Mouse (Mus musculus) adipocyte (in vitro differentiated cells): Measurements from ENCODE around the gene Rad21l.

Experiments used
- DNase-seq: peaks from one replicate; pipeline ENCODE4 v3.0.0-alpha.2; 2016; ENCODE audit warnings: low spot score

Gene Rad21l

GRCm38 (mm10) chr2:151668433-151668832, at the start of gene Rad21l:
Gene Rad21l, minus strand, starts transcription at chr2:151668533.
- no peak for DNase-seq

- no peak for DNase-seq
Measured at GRCm38 (mm10) chr2:151716318-151717055, 48.2 kb upstream of the Rad21l start.

GRCm38 (mm10) chr2:151715526-151715925, 47.2 kb upstream of the Rad21l start:
- no peak for DNase-seq

GRCm38 (mm10) chr2:151712647-151713046, 44.3 kb upstream of the Rad21l start:
- peak; percentile 40 for DNase-seq

- DNase-seq: no peak
Measured at GRCm38 (mm10) chr2:151702851-151703190, 34.5 kb upstream of the Rad21l start.

GRCm38 (mm10) chr2:151702146-151702850, 34.0 kb upstream of the Rad21l start:
- DNase-seq: no peak

- no peak for DNase-seq
Measured at GRCm38 (mm10) chr2:151701231-151702145, 33.2 kb upstream of the Rad21l start, which contains the start of gene Tmem74b. Gene Tmem74b, plus strand, starts transcription at chr2:151702008.

- DNase-seq: no peak
Measured at GRCm38 (mm10) chr2:151682976-151683375, 14.6 kb upstream of the Rad21l start.

GRCm38 (mm10) chr2:151682357-151682756, 14.0 kb upstream of the Rad21l start:
- DNase-seq: peak; percentile 27

GRCm38 (mm10) chr2:151676234-151676633, 7.9 kb upstream of the Rad21l start:
- DNase-seq: no peak

GRCm38 (mm10) chr2:151670968-151671329, 2.6 kb upstream of the Rad21l start:
- DNase-seq: no peak

- DNase-seq: no peak
Measured at GRCm38 (mm10) chr2:151670026-151670967, 2.0 kb upstream of the Rad21l start.

GRCm38 (mm10) chr2:151652053-151652452, 16.3 kb downstream of the Rad21l start:
- DNase-seq: no peak

GRCm38 (mm10) chr2:151636015-151636402, 32.3 kb downstream of the Rad21l start:
- DNase-seq: no peak

- DNase-seq: peak; percentile 48
Measured at GRCm38 (mm10) chr2:151635362-151636014, 32.8 kb downstream of the Rad21l start.

- DNase-seq: no peak
Measured at GRCm38 (mm10) chr2:151634903-151635302, 33.4 kb downstream of the Rad21l start.

- no peak for DNase-seq
Measured at GRCm38 (mm10) chr2:151632982-151633381, 35.4 kb downstream of the Rad21l start.

- no peak for DNase-seq
Measured at GRCm38 (mm10) chr2:151632159-151632814, 36.0 kb downstream of the Rad21l start, which contains the start of gene Snph. Gene Snph, minus strand, starts transcription at chr2:151632593.

GRCm38 (mm10) chr2:151631406-151632158, 36.8 kb downstream of the Rad21l start:
- DNase-seq: no peak
